In the genomic region with DNA sequence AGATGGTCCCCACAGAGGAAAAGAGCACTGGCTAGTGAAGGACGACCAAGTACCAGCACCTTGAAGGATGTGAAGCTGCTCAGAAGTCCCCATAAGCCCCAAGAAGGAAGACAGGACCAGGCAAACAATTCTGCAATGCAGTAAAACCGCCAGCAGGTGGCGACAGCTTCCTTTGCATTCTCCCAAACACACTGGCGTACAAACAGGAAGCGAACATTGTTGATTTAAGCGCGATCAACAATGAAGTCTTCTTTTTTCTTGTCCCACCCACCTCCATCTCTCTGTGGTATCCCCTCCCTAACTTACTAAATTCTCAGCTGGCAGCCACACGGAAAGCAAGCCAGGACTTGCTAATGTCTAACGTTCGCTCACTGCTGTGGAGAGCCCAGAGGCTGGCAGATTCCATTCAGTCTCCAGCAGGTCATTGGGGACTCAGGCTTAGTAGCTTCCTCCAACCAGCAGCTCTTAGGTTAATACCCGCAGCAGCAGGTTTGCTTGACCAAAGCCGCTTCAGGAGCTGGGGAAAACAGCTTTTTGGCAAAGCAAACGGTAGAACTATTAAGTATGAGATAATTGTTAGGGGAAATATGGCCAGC, we compare ENCODE assay signal across 8 mouse cellular contexts.
DNase-seq lines count a peak whose midpoint lies in the region; ATAC-seq and TF ChIP-seq lines count a peak whose summit lies in the region.

No protein-coding gene starts in this region.

- peak overlapping the region; percentile 50 for H3K9ac ChIP-seq in embryonic facial prominence, embryonic 11.5 days (replicated peaks; ENCODE audit: low read length)
- peak overlapping the region; percentile 47; the same call in 1 of the 2 replicates for H3K9ac ChIP-seq in kidney, embryonic 15.5 days

- no peak overlapping the region for H3K27ac ChIP-seq in embryonic facial prominence, embryonic 11.5 days (replicated peaks; ENCODE audit: low read depth, low read length)
- H3K27ac ChIP-seq in heart, embryonic 10.5 days: peak overlapping the region; percentile 79
- no peak overlapping the region for H3K27ac ChIP-seq in kidney, embryonic 15.5 days
- no peak overlapping the region for H3K27ac ChIP-seq in testis, adult 2 months (ENCODE audit: control insufficient read depth, insufficient read depth, low read depth, low read length)

- H3K36me3 ChIP-seq in embryonic facial prominence, embryonic 11.5 days (replicated peaks; ENCODE audit: control insufficient read depth, insufficient read depth, low read depth, low read length): no peaks in the 10 kb centered on the region
- no peaks in the 10 kb centered on the region for H3K36me3 ChIP-seq in heart, embryonic 10.5 days
- no peaks in the 10 kb centered on the region for H3K36me3 ChIP-seq in kidney, embryonic 15.5 days
- no peaks in the 10 kb centered on the region for H3K36me3 ChIP-seq in myocyte (ENCODE audit: control insufficient read depth, insufficient read depth)
- H3K36me3 ChIP-seq in testis, adult 2 months (ENCODE audit: control insufficient read depth, insufficient read depth, low read length): no peaks in the 10 kb centered on the region

- no peaks in the 10 kb centered on the region for H3K4me1 ChIP-seq in embryonic facial prominence, embryonic 11.5 days (ENCODE audit: control insufficient read depth, insufficient read depth, low read length)
- H3K4me1 ChIP-seq in heart, embryonic 10.5 days: 0 out of 2 replicates have a peak, but pooled peaks cover 4% of the 10 kb centered on the region
- no peaks in the 10 kb centered on the region for H3K4me1 ChIP-seq in kidney, embryonic 15.5 days
- peaks cover 3% of the 10 kb centered on the region for H3K4me1 ChIP-seq in testis, adult 2 months (ENCODE audit: control insufficient read depth, insufficient read depth, low read length)

- peak; percentile 4 to 5 for DNase-seq in B cell, adult 2 months
- DNase-seq in adrenal gland, postnatal 36 days: peak; percentile 71 to 76
- peak; percentile 91 for DNase-seq in embryonic facial prominence, embryonic 11.5 days (ENCODE audit: low spot score)
- peak; percentile 89 for DNase-seq in heart, embryonic 10.5 days (ENCODE audit: low spot score)
- DNase-seq in liver: peak; percentile 65

- peak overlapping the region; percentile 37 for H3K4me3 ChIP-seq in embryonic facial prominence, embryonic 11.5 days (ENCODE audit: low read depth, low read length)
- peak overlapping the region; percentile 63 for H3K4me3 ChIP-seq in heart, embryonic 10.5 days
- peak overlapping the region; percentile 51 for H3K4me3 ChIP-seq in kidney, embryonic 15.5 days (replicated peaks)
- no peak overlapping the region for H3K4me3 ChIP-seq in myocyte
- peak overlapping the region; percentile 70 for H3K4me3 ChIP-seq in testis, adult 2 months (ENCODE audit: control insufficient read depth, low read depth, low read length)

- TF ChIP-seq CTCF in testis, adult 2 months (IDR thresholded peaks at IDR 0.05; ENCODE audit: control insufficient read depth, insufficient read depth, insufficient replicate concordance, low read depth, low read length): peak; percentile 89

- 0 out of 2 replicates have a peak, but pooled peaks have one; percentile 40 for ATAC-seq in embryonic facial prominence, embryonic 11.5 days (replicated peaks; ENCODE audit: insufficient number of reproducible peaks, low FRiP score, low TSS enrichment, low read depth)
- peak; percentile 85 for ATAC-seq in kidney, embryonic 15.5 days (replicated peaks; ENCODE audit: low FRiP score)

- no peaks in the 10 kb centered on the region for H3K79me2 ChIP-seq in myocyte (ENCODE audit: control insufficient read depth, insufficient read depth)

- no peak overlapping the region for H3ac ChIP-seq in myocyte (ENCODE audit: control insufficient read depth, insufficient read length)

- H3K4me2 ChIP-seq in embryonic facial prominence, embryonic 11.5 days (ENCODE audit: low read depth, low read length): peak overlapping the region; percentile 44
- peak overlapping the region; percentile 67 for H3K4me2 ChIP-seq in kidney, embryonic 15.5 days
- H3K4me2 ChIP-seq in myocyte (ENCODE audit: low read depth): peak overlapping the region; percentile 64

- no peak for TF ChIP-seq POLR2A in myocyte (IDR thresholded peaks at IDR 0.05; ENCODE audit: insufficient read length, low read depth)
- TF ChIP-seq POLR2A in testis, adult 2 months (IDR thresholded peaks at IDR 0.05; ENCODE audit: control insufficient read depth, low read depth, low read length): no peak

- no peaks in the 10 kb centered on the region for H3K9me3 ChIP-seq in embryonic facial prominence, embryonic 11.5 days (replicated peaks; ENCODE audit: control insufficient read depth, low read length)
- no peaks in the 10 kb centered on the region for H3K9me3 ChIP-seq in heart, embryonic 10.5 days
- no peaks in the 10 kb centered on the region for H3K9me3 ChIP-seq in kidney, embryonic 15.5 days (replicated peaks)

- H3K27me3 ChIP-seq in embryonic facial prominence, embryonic 11.5 days (ENCODE audit: control insufficient read depth, insufficient read depth, low read length): no peaks in the 10 kb centered on the region
- H3K27me3 ChIP-seq in heart, embryonic 10.5 days (ENCODE audit: insufficient read depth, poor library complexity, severe bottlenecking): peaks cover 36% of the 10 kb centered on the region
- H3K27me3 ChIP-seq in kidney, embryonic 15.5 days: peaks cover 11% of the 10 kb centered on the region
- H3K27me3 ChIP-seq in myocyte (ENCODE audit: control insufficient read depth, insufficient read depth, insufficient read length): no peaks in the 10 kb centered on the region
- no peaks in the 10 kb centered on the region for H3K27me3 ChIP-seq in testis, adult 2 months (ENCODE audit: control insufficient read depth, insufficient read depth, low read length)

- WGBS in embryonic facial prominence, embryonic 11.5 days: 3% methylated on average over 13 of the region's 13 CpGs
- 3% methylated on average over 13 of the region's 13 CpGs for WGBS in heart, embryonic 10.5 days
- WGBS in kidney, embryonic 15.5 days: 3% methylated on average over 13 of the region's 13 CpGs

TF ChIP-seq in myocyte, 11 proteins besides CTCF, POLR2A, EP300 and RAD21:
- TF ChIP-seq TCF12 (IDR thresholded peaks at IDR 0.05; ENCODE audit: insufficient read depth, poor library complexity, severe bottlenecking): no peak
- TF ChIP-seq E2F4 (IDR thresholded peaks at IDR 0.05; ENCODE audit: insufficient read depth): no peak
- no peak for TF ChIP-seq CEBPB (IDR thresholded peaks at IDR 0.05; ENCODE audit: insufficient read depth, poor library complexity, severe bottlenecking)
- TF ChIP-seq USF1 (IDR thresholded peaks at IDR 0.05; ENCODE audit: low read depth): no peak
- TF ChIP-seq MYOG (IDR thresholded peaks at IDR 0.05; ENCODE audit: control insufficient read depth in 1 of 3, insufficient read depth in 1 of 3, insufficient read length in 2 of 3, low read depth in 2 of 3): no peak
- no peak for TF ChIP-seq MYOD1 (IDR thresholded peaks at IDR 0.05; ENCODE audit: control insufficient read depth in 1 of 3, insufficient read length in 2 of 3, low read depth in 2 of 3)
- no peak for TF ChIP-seq TCF3 (IDR thresholded peaks at IDR 0.05; ENCODE audit: insufficient read length, low read depth)
- no peak for TF ChIP-seq POLR2AphosphoS2 (IDR thresholded peaks at IDR 0.05; ENCODE audit: insufficient read length, low read depth)
- no peak for TF ChIP-seq SRF (IDR thresholded peaks at IDR 0.05; ENCODE audit: control insufficient read depth, insufficient read length, low read depth)

Comparison
In these comparisons a context has a peak if more than half of its experiments do, and no peak if none do; other contexts are left out.
1. DNase-seq: peak in every context shown above with its lines; median percentile 91 in embryonic facial prominence, embryonic 11.5 days; 89 in heart, embryonic 10.5 days; 74 in adrenal gland, postnatal 36 days; 65 in liver; 4 in B cell, adult 2 months.